Mouse (Mus musculus) myocyte (in vitro differentiated cells): Measurements from ENCODE around the gene Dnpep. TPM values are rescaled to one million over a fixed set of nuclear protein-coding genes. Genes with fewer than 3 reads are reported as not detected.

Source experiments
- H3K27me3 ChIP-seq: one replicate; pipeline ENCODE4 v1.6.1; 2011; ENCODE audit not compliant: control insufficient read depth, insufficient read depth, insufficient read length
- H3K36me3 ChIP-seq: one replicate; pipeline ENCODE4 v1.6.1; 2011; ENCODE audit not compliant: control insufficient read depth, insufficient read depth
- H3K4me2 ChIP-seq: one replicate; pipeline ENCODE4 v1.6.1; 2011; ENCODE audit warnings: low read depth, control low read depth
- H3K4me3 ChIP-seq: one replicate; pipeline ENCODE4 v1.5.1; 2011; ENCODE audit warnings: mild to moderate bottlenecking, control low read depth, moderate library complexity
- H3K79me2 ChIP-seq: one replicate; pipeline ENCODE4 v1.6.1; 2011; ENCODE audit not compliant: control insufficient read depth, insufficient read depth
- H3ac ChIP-seq: one replicate; pipeline ENCODE4 v1.6.1; 2011; ENCODE audit not compliant: control insufficient read depth, insufficient read length
- CEBPB ChIP-seq: IDR thresholded peaks from 2 replicates; pipeline ENCODE4 v1.6.1; 2011; ENCODE audit warnings: mild to moderate bottlenecking, moderate library complexity; ENCODE audit not compliant: poor library complexity, insufficient read depth, severe bottlenecking
- E2F4 ChIP-seq: IDR thresholded peaks from one replicate; pipeline ENCODE4 v1.6.1; 2011; ENCODE audit warnings: mild to moderate bottlenecking, control low read depth, moderate library complexity; ENCODE audit not compliant: insufficient read depth
- MAX ChIP-seq: IDR thresholded peaks from one replicate; pipeline ENCODE4 v1.6.1; 2011; ENCODE audit warnings: low read depth, mild to moderate bottlenecking, control low read depth
- MYOD1 ChIP-seq, 3 experiments: IDR thresholded peaks; one replicate each; pipeline ENCODE4 v1.6.1; 2011; ENCODE audit warnings: control low read depth in 2 of 3, low read depth in 2 of 3, mild to moderate bottlenecking in 2 of 3, moderate library complexity in 1 of 3; ENCODE audit not compliant: insufficient read length in 2 of 3, control insufficient read depth in 1 of 3
- MYOG ChIP-seq, 3 experiments: IDR thresholded peaks; one replicate each; pipeline ENCODE4 v1.6.1; 2011; ENCODE audit warnings: control low read depth in 2 of 3, low read depth in 2 of 3, mild to moderate bottlenecking in 2 of 3; ENCODE audit not compliant: insufficient read length in 2 of 3, control insufficient read depth in 1 of 3, insufficient read depth in 1 of 3
- POLR2A ChIP-seq: IDR thresholded peaks from one replicate; pipeline ENCODE4 v1.6.1; 2011; ENCODE audit warnings: low read depth, mild to moderate bottlenecking, control low read depth, moderate library complexity; ENCODE audit not compliant: insufficient read length
- POLR2AphosphoS2 ChIP-seq: IDR thresholded peaks from one replicate; pipeline ENCODE4 v1.6.1; 2011; ENCODE audit warnings: low read depth, control low read depth; ENCODE audit not compliant: insufficient read length
- REST ChIP-seq: IDR thresholded peaks from one replicate; pipeline ENCODE4 v1.6.1; 2011; ENCODE audit warnings: mild to moderate bottlenecking, control low read depth, moderate library complexity; ENCODE audit not compliant: insufficient read depth, insufficient read length
- SRF ChIP-seq: IDR thresholded peaks from one replicate; pipeline ENCODE4 v1.6.1; 2011; ENCODE audit warnings: low read depth; ENCODE audit not compliant: control insufficient read depth, insufficient read length
- TCF12 ChIP-seq: IDR thresholded peaks from one replicate; pipeline ENCODE4 v1.6.1; 2011; ENCODE audit warnings: mild to moderate bottlenecking, control low read depth; ENCODE audit not compliant: poor library complexity, insufficient read depth, severe bottlenecking
- TCF3 ChIP-seq: IDR thresholded peaks from one replicate; pipeline ENCODE4 v1.6.1; 2011; ENCODE audit warnings: low read depth, control low read depth; ENCODE audit not compliant: insufficient read length
- USF1 ChIP-seq: IDR thresholded peaks from one replicate; pipeline ENCODE4 v1.6.1; 2011; ENCODE audit warnings: low read depth, mild to moderate bottlenecking, control low read depth, moderate library complexity
- polyA plus RNA-seq: library from polyadenylated mRNA; unstranded; fragments of >200 nt; fragmentation: generic; extraction: Trizol; gene quantifications from one replicate; pipeline ENCODE4 v1.2.1, GENCODE M21; 2012; ENCODE audit warnings: missing spikeins

The Dnpep gene
- polyA plus RNA-seq, 1 experiment, result 170 TPM

GRCm38 (mm10) chr1:75360112-75361031, 42.6 kb upstream of the Dnpep start, which contains the start of gene Des:
Gene Des, plus strand, starts transcription at chr1:75360329.
- Histone ChIP-seq H3K27me3 (no peaks in the 10 kb centered on the region), H3K79me2 (peaks cover 43% of the 10 kb centered on the region), H3ac (peak within 1 kb of the TSS; percentile 62), H3K4me2 (peak within 1 kb of the TSS; percentile 87), H3K4me3 (peak within 1 kb of the TSS; percentile 88), H3K36me3 (peaks cover 34% of the 10 kb centered on the region)
- TF ChIP-seq E2F4 (no peak), TCF3 (peak; percentile 70), USF1 (no peak), POLR2AphosphoS2 (peak; percentile 100), MAX (no peak), MYOD1 (IDR thresholded peaks at IDR 0.05; ENCODE audit: control insufficient read depth in 1 of 3, insufficient read length in 2 of 3, low read depth in 2 of 3) (peak; percentile 11 to 98 (median 98)), POLR2A (peak; percentile 99), MYOG (IDR thresholded peaks at IDR 0.05; ENCODE audit: control insufficient read depth in 1 of 3, insufficient read depth in 1 of 3, insufficient read length in 2 of 3, low read depth in 2 of 3) (peak; percentile 84 to 97 (median 93)), REST (peak; percentile 66), CEBPB (no peak), TCF12 (peak; percentile 74), SRF (no peak)

GRCm38 (mm10) chr1:75359346-75359745, 41.6 kb upstream of the Dnpep start:
- TF ChIP-seq MYOD1 (IDR thresholded peaks at IDR 0.05; ENCODE audit: control insufficient read depth in 1 of 3, insufficient read length in 2 of 3, low read depth in 2 of 3), result peak; percentile 78 to 93 (median 81)
- peak; percentile 29 for TF ChIP-seq POLR2A
- TF ChIP-seq MAX, result no peak
- no peak for TF ChIP-seq SRF
- TF ChIP-seq MYOG (IDR thresholded peaks at IDR 0.05; ENCODE audit: control insufficient read depth in 1 of 3, insufficient read depth in 1 of 3, insufficient read length in 2 of 3, low read depth in 2 of 3), result peak; percentile 64 to 93 (median 76)
- TF ChIP-seq TCF3, result peak; percentile 2
- TF ChIP-seq TCF12, result peak; percentile 12
- no peak for TF ChIP-seq REST
- TF ChIP-seq USF1, result no peak
- TF ChIP-seq CEBPB, result no peak
- no peaks in the 10 kb centered on the region for H3K27me3 ChIP-seq

GRCm38 (mm10) chr1:75358009-75358408, 40.2 kb upstream of the Dnpep start:
- no peaks in the 10 kb centered on the region for H3K27me3 ChIP-seq
- peaks cover 28% of the 10 kb centered on the region for H3K79me2 ChIP-seq
- H3K4me3 ChIP-seq, result no peak overlapping the region
- H3ac ChIP-seq, result no peak overlapping the region
- no peak for TF ChIP-seq MYOG (IDR thresholded peaks at IDR 0.05; ENCODE audit: control insufficient read depth in 1 of 3, insufficient read depth in 1 of 3, insufficient read length in 2 of 3, low read depth in 2 of 3)
- TF ChIP-seq CEBPB, result no peak
- H3K4me2 ChIP-seq, result no peak overlapping the region
- peaks cover 11% of the 10 kb centered on the region for H3K36me3 ChIP-seq

More at GRCm38 (mm10) chr1:75359346-75359745, 41.6 kb upstream of the Dnpep start:
- peaks cover 24% of the 10 kb centered on the region for H3K36me3 ChIP-seq
- H3K79me2 ChIP-seq, result peaks cover 39% of the 10 kb centered on the region
- H3K4me2 ChIP-seq, result peak overlapping the region; percentile 63
- no peak overlapping the region for H3ac ChIP-seq
- peak overlapping the region; percentile 88 for H3K4me3 ChIP-seq

- H3K79me2 ChIP-seq, result peaks cover 21% of the 10 kb centered on the region
- TF ChIP-seq SRF (no peak), MAX (no peak), POLR2A (no peak), TCF12 (no peak), CEBPB (no peak), REST (no peak), MYOG (IDR thresholded peaks at IDR 0.05; ENCODE audit: control insufficient read depth in 1 of 3, insufficient read depth in 1 of 3, insufficient read length in 2 of 3, low read depth in 2 of 3) (no peak), POLR2AphosphoS2 (no peak), MYOD1 (IDR thresholded peaks at IDR 0.05; ENCODE audit: control insufficient read depth in 1 of 3, insufficient read length in 2 of 3, low read depth in 2 of 3) (no peak), USF1 (no peak), TCF3 (no peak), E2F4 (no peak)
Measured at GRCm38 (mm10) chr1:75357261-75357660, 39.5 kb upstream of the Dnpep start.

GRCm38 (mm10) chr1:75349275-75349674, 31.5 kb upstream of the Dnpep start:
- no peaks in the 10 kb centered on the region for H3K36me3 ChIP-seq
- H3K4me2 ChIP-seq, result no peak overlapping the region
- no peaks in the 10 kb centered on the region for H3K27me3 ChIP-seq
- H3K4me3 ChIP-seq, result no peak overlapping the region
- H3K79me2 ChIP-seq, result no peaks in the 10 kb centered on the region
- no peak overlapping the region for H3ac ChIP-seq
- TF ChIP-seq CEBPB (no peak), TCF3 (no peak), POLR2AphosphoS2 (no peak), E2F4 (no peak), USF1 (no peak), POLR2A (no peak), MYOG (IDR thresholded peaks at IDR 0.05; ENCODE audit: control insufficient read depth in 1 of 3, insufficient read depth in 1 of 3, insufficient read length in 2 of 3, low read depth in 2 of 3) (no peak), SRF (no peak), MAX (no peak), MYOD1 (IDR thresholded peaks at IDR 0.05; ENCODE audit: control insufficient read depth in 1 of 3, insufficient read length in 2 of 3, low read depth in 2 of 3) (no peak), TCF12 (no peak), REST (no peak)

More at GRCm38 (mm10) chr1:75357261-75357660, 39.5 kb upstream of the Dnpep start:
- H3ac ChIP-seq, result no peak overlapping the region
- H3K4me3 ChIP-seq, result no peak overlapping the region
- H3K4me2 ChIP-seq, result peak overlapping the region; percentile 4
- H3K36me3 ChIP-seq, result peaks cover 4% of the 10 kb centered on the region
- H3K27me3 ChIP-seq, result no peaks in the 10 kb centered on the region
